Comparison of ENCODE assay signal across 14 mouse cellular contexts in genomic region chr17:86532783-86533548, GRCm38 (mm10). TPM values are rescaled to one million over a fixed set of nuclear protein-coding genes. Genes with fewer than 3 reads are reported as not detected.
DNase-seq lines count a peak whose midpoint lies in the region; ATAC-seq and TF ChIP-seq lines count a peak whose summit lies in the region.
"Had no signal": no experiment of that assay in that cellular context is flagged by ENCODE, and none has a peak within 500 bp of the region (broad histone marks: within the 10 kb centered on the region; RNA-seq: fewer than 3 reads in every experiment).

No protein-coding gene starts in this region.

- WGBS in kidney, embryonic 15.5 days, result 73% methylated on average over 17 of the region's 17 CpGs

- no peak overlapping the region for H3K4me3 ChIP-seq in gastrocnemius, adult 2 months
- H3K4me3 ChIP-seq in kidney, embryonic 15.5 days (replicated peaks), result no peak overlapping the region
- no peak overlapping the region for H3K4me3 ChIP-seq in CH12.LX (replicated peaks in 1 of 3; ENCODE audit: low read depth in 2 of 3, low read length in 2 of 3, poor library complexity in 1 of 3)
- H3K4me3 ChIP-seq: forebrain, embryonic 13.5 days had no signal

- DNase-seq in gastrocnemius, adult 2 months, result peak; percentile 41
- DNase-seq in gastrocnemius, postnatal 10 days, result no peak
- peak; percentile 56 for DNase-seq in kidney, postnatal 10 days
- peak; percentile 2 for DNase-seq in CH12.LX (ENCODE audit: extremely low read depth)
- no peak for DNase-seq in cerebellum, adult 11 months
- DNase-seq in natural killer cell, adult 2 months (ENCODE audit: low spot score in 2 of 2), result no peak
- DNase-seq: gastrocnemius, postnatal 14 days; right cerebral cortex, postnatal 25 days; thymus, postnatal 25 days had no signal

- no peaks in the 10 kb centered on the region for H3K27me3 ChIP-seq in kidney, embryonic 15.5 days
- H3K27me3 ChIP-seq in CH12.LX (replicated peaks), result no peaks in the 10 kb centered on the region
- H3K27me3 ChIP-seq: forebrain, embryonic 13.5 days had no signal

- H3K27ac ChIP-seq in gastrocnemius, adult 2 months, result peak overlapping the region; percentile 39
- no peak overlapping the region for H3K27ac ChIP-seq in kidney, embryonic 15.5 days
- H3K27ac ChIP-seq in CH12.LX (ENCODE audit: insufficient read depth, low read depth), result no peak overlapping the region
- H3K27ac ChIP-seq: forebrain, embryonic 13.5 days had no signal

- TF ChIP-seq CTCF in gastrocnemius, adult 2 months (IDR thresholded peaks at IDR 0.05), result no peak
- no peak for TF ChIP-seq CTCF in CH12.LX (conservative IDR thresholded peaks at IDR 0.05 in 1 of 2, IDR thresholded peaks at IDR 0.05 in 1 of 2; ENCODE audit: low read depth in 2 of 2, low read length in 2 of 2)

- no peaks in the 10 kb centered on the region for H3K36me3 ChIP-seq in kidney, embryonic 15.5 days
- peaks cover 0 to 36% of the 10 kb centered on the region in 2 experiments for H3K36me3 ChIP-seq in CH12.LX (replicated peaks in 1 of 2; ENCODE audit: control insufficient read depth in 1 of 2, insufficient read depth in 1 of 2, low read length in 1 of 2)
- H3K36me3 ChIP-seq: G1E had no signal

- no peaks in the 10 kb centered on the region for H3K9me3 ChIP-seq in kidney, embryonic 15.5 days (replicated peaks)
- H3K9me3 ChIP-seq in CH12.LX (replicated peaks; ENCODE audit: low read length), result no peaks in the 10 kb centered on the region
- H3K9me3 ChIP-seq: forebrain, embryonic 13.5 days had no signal

- in situ Hi-C loops in CH12.LX (cut with MboI; ENCODE audit: low pct_ligation_motif_present, low pct_unique_long_range_greater_than_20kb, low sequenced_read_pairs), result no loop called here

- intact Hi-C loops in gastrocnemius, adult 2 months (cut with DNase I), result no loop called here

- H3K4me2 ChIP-seq in kidney, embryonic 15.5 days, result no peak overlapping the region
- H3K4me2 ChIP-seq in CH12.LX (ENCODE audit: insufficient read depth, low read depth, poor library complexity, severe bottlenecking), result no peak overlapping the region
- H3K4me2 ChIP-seq: forebrain, embryonic 13.5 days had no signal

- TF ChIP-seq EP300 in CH12.LX (IDR thresholded peaks at IDR 0.05; ENCODE audit: low read length), result no peak

- dilution Hi-C loops in CH12.LX (cut with MboI; ENCODE audit: extremely low pct_ligation_motif_present, extremely low pct_unique_long_range_greater_than_20kb, low sequenced_read_pairs), result no loop called here

- TF ChIP-seq POLR2A in CH12.LX (IDR thresholded peaks at IDR 0.05; ENCODE audit: low read depth, low read length), result no peak

- no peak for TF ChIP-seq RAD21 in CH12.LX (IDR thresholded peaks at IDR 0.05; ENCODE audit: low read depth, low read length)

- ATAC-seq in kidney, embryonic 15.5 days (replicated peaks; ENCODE audit: low FRiP score), result no peak
- peak; percentile 15; the same call in 1 of the 2 replicates for ATAC-seq in granulocyte monocyte progenitor cell, adult 5-6 weeks (replicated peaks; ENCODE audit: poor library complexity, severe bottlenecking)
- ATAC-seq: forebrain, embryonic 13.5 days; intestine, postnatal 0 days had no signal

- H3K4me1 ChIP-seq in kidney, embryonic 15.5 days, result peaks cover 70% of the 10 kb centered on the region
- H3K4me1 ChIP-seq in CH12.LX (ENCODE audit: control insufficient read depth in 1 of 2, insufficient read depth in 2 of 2), result peaks cover 0 to 51% of the 10 kb centered on the region in 2 experiments; a peak in 2 of 4 replicates

- no peaks in the 10 kb centered on the region for H3K79me2 ChIP-seq in CH12.LX (replicated peaks; ENCODE audit: control insufficient read depth, extremely low read depth, insufficient read depth, poor library complexity, severe bottlenecking)

- H3K9ac ChIP-seq in kidney, embryonic 15.5 days, result no peak overlapping the region
- H3K9ac ChIP-seq in CH12.LX (ENCODE audit: insufficient read depth, low read depth), result no peak overlapping the region
- H3K9ac ChIP-seq: forebrain, embryonic 13.5 days had no signal

TF ChIP-seq in CH12.LX, 34 proteins besides CTCF, POLR2A, EP300 and RAD21:
- TF ChIP-seq UBTF (IDR thresholded peaks at IDR 0.05; ENCODE audit: low read depth, low read length) (no peak), JUN (IDR thresholded peaks at IDR 0.05; ENCODE audit: insufficient read depth, low read depth, low read length) (no peak), HCFC1 (IDR thresholded peaks at IDR 0.05; ENCODE audit: low read depth, low read length) (no peak), NELFE (IDR thresholded peaks at IDR 0.05; ENCODE audit: low read depth, low read length) (no peak)

RNA-seq across cellular contexts. Expression of gene Gm10309, which starts 27.9 kb away (rescaled TPM):
- total RNA-seq in gastrocnemius, adult 2 months (2021), result under 1 TPM; 0.13 to 0.22 TPM
- under 1 TPM in 1 of 2 experiments, not detected in 1; 0.14 TPM for total RNA-seq in gastrocnemius, postnatal 10 days (2021)
- polyA plus RNA-seq in kidney, embryonic 15.5 days (2015; fragmentation: Nextera tagmentation; extraction: Ambion mirVana), result 0.30 and 0.31 TPM in 2 replicates
- total RNA-seq in CH12.LX (2012; rRNA removed), result 0.17 and 0.25 TPM in 2 replicates
- total RNA-seq in CH12.LX (2014; rRNA removed), result not detected in 2 replicates
- polyA plus RNA-seq in CH12.LX (2012; ENCODE audit: insufficient read length, low read depth), result 0.20 and 0.53 TPM in 2 replicates
- not detected in 2 replicates for total RNA-seq in granulocyte monocyte progenitor cell, adult 5-6 weeks (2014; fragmentation: Nextera tagmentation)
- not detected in 2 replicates for total RNA-seq in granulocyte monocyte progenitor cell, adult 5-6 weeks (2017)
- total RNA-seq: gastrocnemius, postnatal 14 days had no signal
- polyA plus RNA-seq: G1E; intestine, postnatal 0 days had no signal

Comparison
In these comparisons a context has a peak if more than half of its experiments do, and no peak if none do; other contexts are left out.
1. DNase-seq: peak in gastrocnemius, adult 2 months (single experiment), kidney, postnatal 10 days (single experiment) and CH12.LX (single experiment); none in gastrocnemius, postnatal 10 days (single experiment), cerebellum, adult 11 months (single experiment) and natural killer cell, adult 2 months (0 of 2).